Comparison of ENCODE assay signal across 10 mouse cellular contexts in the genomic region with DNA sequence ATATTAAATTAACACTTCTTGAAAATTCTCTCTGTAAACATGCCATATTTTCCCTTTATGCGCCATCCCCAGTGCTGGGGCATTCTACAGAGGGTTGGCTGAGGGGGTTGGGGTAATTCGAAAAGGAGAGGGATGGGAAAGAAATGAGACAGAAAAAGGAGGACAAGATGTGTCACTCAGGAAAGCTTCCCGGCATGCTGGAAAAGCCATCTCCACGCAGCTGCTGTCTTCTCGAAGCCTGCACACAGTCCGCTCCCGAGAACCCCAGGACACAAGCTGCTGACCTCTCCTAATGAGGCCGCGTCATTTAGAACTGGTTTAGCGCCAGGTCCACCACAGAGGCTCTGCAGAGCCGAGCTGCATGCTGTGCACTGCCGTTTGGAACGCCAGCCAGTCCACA.
DNase-seq lines count a peak whose midpoint lies in the region; ATAC-seq and TF ChIP-seq lines count a peak whose summit lies in the region.
"Had no signal": no experiment of that assay in that cellular context is flagged by ENCODE, and none has a peak within 500 bp of the region (broad histone marks: within the 10 kb centered on the region; RNA-seq: fewer than 3 reads in every experiment).

No protein-coding gene starts in this region.

- DNase-seq in embryonic facial prominence, embryonic 14.5 days (ENCODE audit: low spot score) = peak; percentile 32
- DNase-seq in embryonic facial prominence, embryonic 10.5 days (ENCODE audit: low spot score) = no peak
- DNase-seq in liver, adult 2 months (ENCODE audit: extremely low read depth, low read depth, low spot score) = peak; percentile 3
- DNase-seq in liver, embryonic 11.5 days (ENCODE audit: low spot score) = no peak
- no peak for DNase-seq in forebrain, postnatal 0 days
- no peak for DNase-seq in adrenal gland, postnatal 10 days
- DNase-seq in thymus, postnatal 4 days = no peak
- DNase-seq: heart, postnatal 36 days had no signal

- H3K27ac ChIP-seq in embryonic facial prominence, embryonic 14.5 days (replicated peaks; ENCODE audit: low read depth, low read length) = no peak overlapping the region
- H3K27ac ChIP-seq in embryonic facial prominence, embryonic 10.5 days (replicated peaks) = no peak overlapping the region
- H3K27ac ChIP-seq in liver, adult 2 months (replicated peaks; ENCODE audit: insufficient read depth, low read depth, low read length) = no peak overlapping the region
- H3K27ac ChIP-seq in liver, embryonic 11.5 days (ENCODE audit: low read depth, low read length) = no peak overlapping the region
- H3K27ac ChIP-seq in forebrain, postnatal 0 days (ENCODE audit: low read depth, low read length) = no peak overlapping the region
- H3K27ac ChIP-seq in neural tube, embryonic 13.5 days (replicated peaks) = peak overlapping the region; percentile 86

- H3K4me2 ChIP-seq in embryonic facial prominence, embryonic 14.5 days (ENCODE audit: low read depth, low read length) = no peak overlapping the region
- H3K4me2 ChIP-seq in liver, embryonic 11.5 days = no peak overlapping the region
- no peak overlapping the region for H3K4me2 ChIP-seq in forebrain, postnatal 0 days (ENCODE audit: low read depth)
- H3K4me2 ChIP-seq in neural tube, embryonic 13.5 days = peak overlapping the region; percentile 16; the same call in 1 of the 2 replicates

- no peak for TF ChIP-seq POLR2A in liver, adult 2 months (IDR thresholded peaks at IDR 0.05; ENCODE audit: extremely low read depth, insufficient read depth, low read length)

- ATAC-seq in embryonic facial prominence, embryonic 14.5 days (ENCODE audit: low read depth) = no peak
- ATAC-seq in liver, embryonic 11.5 days (replicated peaks; ENCODE audit: low FRiP score) = no peak
- ATAC-seq in forebrain, postnatal 0 days = peak; percentile 40
- peak; percentile 34; the same call in 1 of the 2 replicates for ATAC-seq in neural tube, embryonic 13.5 days (ENCODE audit: low read depth)

- no peaks in the 10 kb centered on the region for H3K27me3 ChIP-seq in embryonic facial prominence, embryonic 14.5 days (replicated peaks; ENCODE audit: control insufficient read depth, insufficient read depth, low read length)
- H3K27me3 ChIP-seq in embryonic facial prominence, embryonic 10.5 days (replicated peaks; ENCODE audit: low read depth, poor library complexity, severe bottlenecking) = peaks cover 25% of the 10 kb centered on the region
- H3K27me3 ChIP-seq in liver, adult 2 months (ENCODE audit: control insufficient read depth, insufficient read depth, low read length) = no peaks in the 10 kb centered on the region
- H3K27me3 ChIP-seq in liver, embryonic 11.5 days (replicated peaks; ENCODE audit: control insufficient read depth, insufficient read depth, low read length) = no peaks in the 10 kb centered on the region
- no peaks in the 10 kb centered on the region for H3K27me3 ChIP-seq in forebrain, postnatal 0 days (ENCODE audit: insufficient read depth, low read length)
- no peaks in the 10 kb centered on the region for H3K27me3 ChIP-seq in neural tube, embryonic 13.5 days

- TF ChIP-seq CTCF in liver, adult 2 months (IDR thresholded peaks at IDR 0.05; ENCODE audit: low read depth, low read length) = no peak
- TF ChIP-seq CTCF in forebrain, postnatal 0 days (IDR thresholded peaks at IDR 0.05; ENCODE audit: low read depth) = no peak

- H3K9me3 ChIP-seq in embryonic facial prominence, embryonic 14.5 days (ENCODE audit: control insufficient read depth, low read length) = peaks cover 3% of the 10 kb centered on the region; the same call in 1 of the 2 replicates
- 0 out of 2 replicates have a peak, but pooled peaks cover 5% of the 10 kb centered on the region for H3K9me3 ChIP-seq in embryonic facial prominence, embryonic 10.5 days
- H3K9me3 ChIP-seq in liver, embryonic 11.5 days (ENCODE audit: control insufficient read depth, low read length) = no peaks in the 10 kb centered on the region
- H3K9me3 ChIP-seq in forebrain, postnatal 0 days (ENCODE audit: low read length) = no peaks in the 10 kb centered on the region
- no peaks in the 10 kb centered on the region for H3K9me3 ChIP-seq in neural tube, embryonic 13.5 days

- H3K79me2 ChIP-seq in liver, adult 2 months (ENCODE audit: control insufficient read depth, insufficient read depth, low read length) = no peaks in the 10 kb centered on the region

- 69% methylated on average over 13 of the region's 13 CpGs for WGBS in embryonic facial prominence, embryonic 14.5 days
- 61% methylated on average over 13 of the region's 13 CpGs for WGBS in embryonic facial prominence, embryonic 10.5 days
- WGBS in liver, adult 2 months = 86% methylated on average over 13 of the region's 13 CpGs
- WGBS in liver, embryonic 11.5 days = 77% methylated on average over 13 of the region's 13 CpGs
- 19% methylated on average over 13 of the region's 13 CpGs for WGBS in forebrain, postnatal 0 days
- 24% methylated on average over 13 of the region's 13 CpGs for WGBS in neural tube, embryonic 13.5 days

- H3K36me3 ChIP-seq in embryonic facial prominence, embryonic 14.5 days (ENCODE audit: control insufficient read depth, insufficient read depth, low read length) = peaks cover 11% of the 10 kb centered on the region
- H3K36me3 ChIP-seq in embryonic facial prominence, embryonic 10.5 days (replicated peaks) = peaks cover 13% of the 10 kb centered on the region; the same call in 1 of the 2 replicates
- H3K36me3 ChIP-seq in liver, adult 2 months (ENCODE audit: control insufficient read depth, insufficient read depth, low read length) = no peaks in the 10 kb centered on the region
- no peaks in the 10 kb centered on the region for H3K36me3 ChIP-seq in liver, embryonic 11.5 days (ENCODE audit: control insufficient read depth, insufficient read depth, low read length)
- H3K36me3 ChIP-seq in forebrain, postnatal 0 days (ENCODE audit: insufficient read depth) = peaks cover 8% of the 10 kb centered on the region; the same call in 1 of the 2 replicates
- peaks cover 9% of the 10 kb centered on the region; the same call in 1 of the 2 replicates for H3K36me3 ChIP-seq in neural tube, embryonic 13.5 days

- no peak overlapping the region for H3K9ac ChIP-seq in embryonic facial prominence, embryonic 14.5 days (ENCODE audit: low read depth, low read length)
- no peak overlapping the region for H3K9ac ChIP-seq in liver, adult 2 months (ENCODE audit: low read depth, low read length)
- no peak overlapping the region for H3K9ac ChIP-seq in liver, embryonic 11.5 days (ENCODE audit: low read depth, low read length)
- no peak overlapping the region for H3K9ac ChIP-seq in forebrain, postnatal 0 days
- H3K9ac ChIP-seq in neural tube, embryonic 13.5 days = peak overlapping the region; percentile 41; the same call in 1 of the 2 replicates

- 0 out of 2 replicates have a peak, but pooled peaks cover 4% of the 10 kb centered on the region for H3K4me1 ChIP-seq in embryonic facial prominence, embryonic 14.5 days (ENCODE audit: control insufficient read depth, insufficient read depth, low read length)
- H3K4me1 ChIP-seq in embryonic facial prominence, embryonic 10.5 days = peaks cover 34% of the 10 kb centered on the region
- H3K4me1 ChIP-seq in liver, adult 2 months (ENCODE audit: control insufficient read depth, insufficient read depth, low read length) = no peaks in the 10 kb centered on the region
- H3K4me1 ChIP-seq in liver, embryonic 11.5 days (replicated peaks; ENCODE audit: control insufficient read depth, insufficient read depth, low read length) = no peaks in the 10 kb centered on the region
- peaks cover 4% of the 10 kb centered on the region for H3K4me1 ChIP-seq in forebrain, postnatal 0 days (ENCODE audit: insufficient read depth)
- peaks cover 67% of the 10 kb centered on the region for H3K4me1 ChIP-seq in neural tube, embryonic 13.5 days (replicated peaks)

- no peak overlapping the region for H3K4me3 ChIP-seq in embryonic facial prominence, embryonic 14.5 days (ENCODE audit: low read depth, low read length)
- no peak overlapping the region for H3K4me3 ChIP-seq in embryonic facial prominence, embryonic 10.5 days
- H3K4me3 ChIP-seq in liver, adult 2 months (ENCODE audit: insufficient read depth, low read depth, low read length) = no peak overlapping the region
- no peak overlapping the region for H3K4me3 ChIP-seq in liver, embryonic 11.5 days (ENCODE audit: low read depth, low read length)
- no peak overlapping the region for H3K4me3 ChIP-seq in forebrain, postnatal 0 days (ENCODE audit: low read depth, low read length)
- no peak overlapping the region for H3K4me3 ChIP-seq in neural tube, embryonic 13.5 days
- H3K4me3 ChIP-seq: megakaryocyte, embryonic 14.5 days had no signal

Comparison
In these comparisons a context has a peak if more than half of its experiments do, and no peak if none do; other contexts are left out.
1. DNase-seq: peak in embryonic facial prominence, embryonic 14.5 days (single experiment) and liver, adult 2 months (single experiment); none in embryonic facial prominence, embryonic 10.5 days (single experiment), liver, embryonic 11.5 days (single experiment), forebrain, postnatal 0 days (single experiment), adrenal gland, postnatal 10 days (single experiment) and thymus, postnatal 4 days (single experiment).
2. ATAC-seq: peak in forebrain, postnatal 0 days (single experiment) and neural tube, embryonic 13.5 days (single experiment); none in embryonic facial prominence, embryonic 14.5 days (single experiment) and liver, embryonic 11.5 days (single experiment).